Mouse (Mus musculus) heart, embryonic 15.5 days (tissue): ENCODE measurements at regions not wholly inside any gene's neighbourhood (a gene's known extent, or its start where the extent isn't known, plus 50 kb on each side); places are given as distances from the start of the nearest gene placed in this dataset.

Experiments used
- ATAC-seq: fragments of 200-750 bp; cut with Nextera tagmentation; replicated peaks from 2 replicates; pipeline ENCODE4 v1.8.0; 2017; ENCODE audit warnings: low read depth, moderate TSS enrichment; ENCODE audit not compliant: insufficient number of reproducible peaks, insufficient read depth, low FRiP score
- H3K27ac ChIP-seq: fragments of 300-500 bp; sonication (generic); 2 replicates; pipeline ENCODE4 v1.5.1; 2015; ENCODE audit warnings: mild to moderate bottlenecking, inconsistent platforms
- H3K27me3 ChIP-seq: fragments of 300-500 bp; sonication (generic); 2 replicates; pipeline ENCODE4 v1.6.1; 2015; ENCODE audit warnings: inconsistent platforms
- H3K36me3 ChIP-seq: fragments of 300-500 bp; sonication (generic); 2 replicates; pipeline ENCODE4 v1.6.1; 2015; ENCODE audit warnings: mild to moderate bottlenecking, inconsistent platforms
- H3K4me1 ChIP-seq: fragments of 300-500 bp; sonication (generic); replicated peaks from 2 replicates; pipeline ENCODE4 v1.6.1; 2015; ENCODE audit warnings: inconsistent platforms
- H3K4me2 ChIP-seq: fragments of 300-500 bp; sonication (generic); 2 replicates; pipeline ENCODE4 v1.6.1; 2015; ENCODE audit warnings: inconsistent platforms, mild to moderate bottlenecking, moderate library complexity
- H3K4me3 ChIP-seq: fragments of 300-500 bp; sonication (generic); 2 replicates; pipeline ENCODE4 v1.5.1; 2015; ENCODE audit warnings: mild to moderate bottlenecking, inconsistent platforms
- H3K9ac ChIP-seq: fragments of 300-500 bp; sonication (generic); 2 replicates; pipeline ENCODE4 v1.6.1; 2015; ENCODE audit warnings: mild to moderate bottlenecking, inconsistent platforms
- H3K9me3 ChIP-seq: fragments of 300-500 bp; sonication (generic); replicated peaks from 2 replicates; pipeline ENCODE4 v1.6.1; 2016; ENCODE audit warnings: inconsistent platforms
- WGBS: fragments of 180-500 bp; shearing (Covaris S2); methylation state at CpG from one replicate; pipeline ENCODE4 v1.1.7; 2015; ENCODE audit warnings: mixed read lengths; 5-methylcytosine and 5-hydroxymethylcytosine counted together

GRCm38 (mm10) chr2:172613891-172614391 is 64.5 kb downstream of the Tfap2c start:
- Histone ChIP-seq H3K4me1 (0 out of 2 replicates have a peak, but pooled peaks cover 5% of the 10 kb centered on the region), H3K9me3 (no peaks in the 10 kb centered on the region), H3K4me3 (peak overlapping the region; percentile 47), H3K9ac (peak overlapping the region; percentile 40; the same call in 1 of the 2 replicates), H3K27me3 (peaks cover 31% of the 10 kb centered on the region), H3K4me2 (peak overlapping the region; percentile 68), H3K36me3 (no peaks in the 10 kb centered on the region), H3K27ac (no peak overlapping the region)
- ATAC-seq: no peak
- WGBS: 3% methylated on average over 18 of the region's 18 CpGs

- 0 out of 2 replicates have a peak, but pooled peaks cover 5% of the 10 kb centered on the region for H3K4me1 ChIP-seq
- 55% methylated on average over 2 of the region's 2 CpGs for WGBS
These were observed 65.8 kb downstream of the Tfap2c start for GRCm38 (mm10) chr2:172615148-172615547.

GRCm38 (mm10) chr2:172615582-172615981 is 66.2 kb downstream of the Tfap2c start:
- Histone ChIP-seq H3K4me3 (no peak overlapping the region), H3K27me3 (peaks cover 31% of the 10 kb centered on the region), H3K4me2 (no peak overlapping the region), H3K9me3 (no peaks in the 10 kb centered on the region), H3K36me3 (no peaks in the 10 kb centered on the region), H3K27ac (no peak overlapping the region), H3K9ac (no peak overlapping the region), H3K4me1 (0 out of 2 replicates have a peak, but pooled peaks cover 8% of the 10 kb centered on the region)
- no peak for ATAC-seq
- 48% methylated on average over 4 of the region's 4 CpGs for WGBS

More at GRCm38 (mm10) chr2:172615148-172615547, 65.8 kb downstream of the Tfap2c start:
- no peak overlapping the region for H3K4me2 ChIP-seq
- H3K27me3 ChIP-seq: peaks cover 31% of the 10 kb centered on the region
- no peaks in the 10 kb centered on the region for H3K9me3 ChIP-seq
- ATAC-seq: no peak
- H3K36me3 ChIP-seq: no peaks in the 10 kb centered on the region
- H3K4me3 ChIP-seq: no peak overlapping the region
- no peak overlapping the region for H3K27ac ChIP-seq
- no peak overlapping the region for H3K9ac ChIP-seq

GRCm38 (mm10) chr2:172619168-172619567 is 69.8 kb downstream of the Tfap2c start:
- Histone ChIP-seq H3K9me3 (no peaks in the 10 kb centered on the region), H3K27ac (no peak overlapping the region), H3K4me3 (no peak overlapping the region), H3K4me1 (peaks cover 6% of the 10 kb centered on the region; the same call in 1 of the 2 replicates), H3K4me2 (no peak overlapping the region), H3K27me3 (peaks cover 24% of the 10 kb centered on the region), H3K36me3 (no peaks in the 10 kb centered on the region), H3K9ac (no peak overlapping the region)
- 84% methylated on average over 7 of the region's 7 CpGs for WGBS
- ATAC-seq: no peak

- H3K36me3 ChIP-seq: no peaks in the 10 kb centered on the region
- H3K9me3 ChIP-seq: no peaks in the 10 kb centered on the region
- no peak overlapping the region for H3K4me3 ChIP-seq
- peaks cover 18% of the 10 kb centered on the region for H3K27me3 ChIP-seq
- no peak overlapping the region for H3K27ac ChIP-seq
- 48% methylated on average over 5 of the region's 5 CpGs for WGBS
- peaks cover 6% of the 10 kb centered on the region; the same call in 1 of the 2 replicates for H3K4me1 ChIP-seq
- H3K4me2 ChIP-seq: no peak overlapping the region
- no peak for ATAC-seq
- no peak overlapping the region for H3K9ac ChIP-seq
These were observed 70.6 kb downstream of the Tfap2c start for GRCm38 (mm10) chr2:172620001-172620400.

- ATAC-seq: no peak
These were observed 74.3 kb downstream of the Tfap2c start for GRCm38 (mm10) chr2:172623707-172624106.

GRCm38 (mm10) chr2:172627353-172628306 is 78.2 kb downstream of the Tfap2c start:
- Histone ChIP-seq H3K27ac (no peak overlapping the region), H3K9me3 (no peaks in the 10 kb centered on the region), H3K9ac (no peak overlapping the region), H3K27me3 (peaks cover 12% of the 10 kb centered on the region), H3K4me1 (peaks cover 4% of the 10 kb centered on the region; the same call in 1 of the 2 replicates), H3K4me3 (no peak overlapping the region), H3K36me3 (no peaks in the 10 kb centered on the region), H3K4me2 (no peak overlapping the region)
- WGBS: 79% methylated on average over 20 of the region's 20 CpGs
- ATAC-seq: no peak

More at GRCm38 (mm10) chr2:172623707-172624106, 74.3 kb downstream of the Tfap2c start:
- WGBS: 22% methylated on average over 14 of the region's 14 CpGs
- Histone ChIP-seq H3K36me3 (no peaks in the 10 kb centered on the region), H3K4me1 (peaks cover 6% of the 10 kb centered on the region; the same call in 1 of the 2 replicates), H3K4me2 (no peak overlapping the region), H3K27ac (no peak overlapping the region), H3K9me3 (no peaks in the 10 kb centered on the region), H3K27me3 (peaks cover 12% of the 10 kb centered on the region), H3K9ac (no peak overlapping the region), H3K4me3 (no peak overlapping the region)

- Histone ChIP-seq H3K9ac (no peak overlapping the region), H3K4me1 (no peaks in the 10 kb centered on the region), H3K27me3 (no peaks in the 10 kb centered on the region; the same call in 1 of the 2 replicates), H3K36me3 (no peaks in the 10 kb centered on the region), H3K4me2 (no peak overlapping the region), H3K9me3 (no peaks in the 10 kb centered on the region), H3K4me3 (no peak overlapping the region), H3K27ac (no peak overlapping the region)
- no peak for ATAC-seq
- WGBS: 70% methylated on average over 3 of the region's 3 CpGs
These were observed 80.9 kb downstream of the Tfap2c start for GRCm38 (mm10) chr2:172630333-172630732.

GRCm38 (mm10) chr2:172642616-172643015 is 93.2 kb downstream of the Tfap2c start:
- no peak for ATAC-seq
- H3K36me3 ChIP-seq: no peaks in the 10 kb centered on the region
- H3K4me2 ChIP-seq: no peak overlapping the region
- no peaks in the 10 kb centered on the region for H3K9me3 ChIP-seq
- H3K4me1 ChIP-seq: peaks cover 14% of the 10 kb centered on the region
- H3K27ac ChIP-seq: no peak overlapping the region
- H3K4me3 ChIP-seq: no peak overlapping the region
- H3K9ac ChIP-seq: no peak overlapping the region
- WGBS: 55% methylated on average over 11 of the region's 11 CpGs
- H3K27me3 ChIP-seq: 0 out of 2 replicates have a peak, but pooled peaks cover 7% of the 10 kb centered on the region

GRCm38 (mm10) chr2:172643860-172644259 is 94.5 kb downstream of the Tfap2c start:
- Histone ChIP-seq H3K27ac (peak overlapping the region; percentile 26; the same call in 1 of the 2 replicates), H3K36me3 (no peaks in the 10 kb centered on the region), H3K9ac (no peak overlapping the region; the same call in 1 of the 2 replicates), H3K4me3 (no peak overlapping the region), H3K4me2 (peak overlapping the region; percentile 9; the same call in 1 of the 2 replicates), H3K9me3 (no peaks in the 10 kb centered on the region), H3K27me3 (0 out of 2 replicates have a peak, but pooled peaks cover 7% of the 10 kb centered on the region), H3K4me1 (peaks cover 14% of the 10 kb centered on the region)
- ATAC-seq: peak; percentile 33; the same call in 1 of the 2 replicates
- WGBS: 17% methylated on average over 12 of the region's 12 CpGs

- no peak for ATAC-seq
- H3K27me3 ChIP-seq: 0 out of 2 replicates have a peak, but pooled peaks cover 7% of the 10 kb centered on the region
- H3K4me2 ChIP-seq: no peak overlapping the region
- 0 out of 2 replicates have a peak overlapping the region, but pooled peaks have one; percentile 26 for H3K27ac ChIP-seq
- 26% methylated on average over 6 of the region's 6 CpGs for WGBS
- peaks cover 14% of the 10 kb centered on the region for H3K4me1 ChIP-seq
- H3K36me3 ChIP-seq: no peaks in the 10 kb centered on the region
- H3K9me3 ChIP-seq: no peaks in the 10 kb centered on the region
- H3K9ac ChIP-seq: no peak overlapping the region
- no peak overlapping the region for H3K4me3 ChIP-seq
These were observed 95.1 kb downstream of the Tfap2c start for GRCm38 (mm10) chr2:172644451-172644850.
